Mouse (Mus musculus) liver, adult (tissue): Measurements from ENCODE around the gene Tnfaip8l1.
A peak's percentile ranks its signal among the peaks of the same experiment; 100 is the strongest.

ENCODE experiments used
- GATA4 ChIP-seq: IDR thresholded peaks from 2 replicates; pipeline ENCODE4 v1.6.1; 2014; ENCODE audit warnings: mild to moderate bottlenecking, low read length; ENCODE audit not compliant: insufficient replicate concordance

The Tnfaip8l1 gene

GRCm38 (mm10) chr17:56218377-56219191 lies 56.3 kb downstream of the Tnfaip8l1 start, which contains the start of gene Dpp9:
Gene Dpp9, minus strand, starts transcription at chr17:56218905.
- peak; percentile 74; the same call in 1 of the 2 replicates for TF ChIP-seq GATA4

DNA sequence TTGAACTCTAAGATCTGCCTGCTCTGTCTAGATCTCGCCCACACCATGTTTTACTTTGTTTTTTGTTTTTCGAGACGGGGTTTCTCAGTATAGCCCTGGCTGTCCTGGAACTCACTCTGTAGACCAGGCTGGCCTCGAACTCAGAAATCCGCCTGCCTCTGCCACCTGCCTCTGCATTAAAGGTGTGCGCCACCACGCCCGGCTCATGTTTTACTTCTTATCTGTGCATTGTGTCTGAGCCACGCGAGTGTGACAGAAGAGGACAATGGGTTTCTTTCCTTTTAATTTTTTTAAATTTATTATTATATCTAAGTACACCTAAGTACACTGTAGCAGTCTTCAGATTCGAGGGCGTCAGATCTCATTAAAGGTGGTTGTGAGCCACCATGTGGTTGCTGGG lies 57.0 kb downstream of the Tnfaip8l1 start:
- no peak for TF ChIP-seq GATA4

- TF ChIP-seq GATA4 = no peak
Measured at GRCm38 (mm10) chr17:56219805-56220204, 57.5 kb downstream of the Tnfaip8l1 start.
